Mouse (Mus musculus) forebrain, embryonic 13.5 days (tissue): ENCODE measurements around the gene Gpr27. TPM values are rescaled to one million over a fixed set of nuclear protein-coding genes. Genes with fewer than 3 reads are reported as not detected.

ENCODE experiments used
- ATAC-seq: fragments of 200-750 bp; cut with Nextera tagmentation; 2 replicates; pipeline ENCODE4 v1.8.0; 2017
- H3K27ac ChIP-seq: fragments of 300-500 bp; sonication (generic); 2 replicates; pipeline ENCODE4 v1.5.1; 2015; ENCODE audit warnings: inconsistent platforms, mild to moderate bottlenecking, moderate library complexity
- H3K27me3 ChIP-seq: fragments of 300-500 bp; sonication (generic); 2 replicates; pipeline ENCODE4 v1.6.1; 2015; ENCODE audit warnings: mild to moderate bottlenecking, inconsistent platforms
- H3K36me3 ChIP-seq: fragments of 300-500 bp; sonication (generic); 2 replicates; pipeline ENCODE4 v1.6.1; 2015; ENCODE audit warnings: mild to moderate bottlenecking, inconsistent platforms; ENCODE audit not compliant: poor library complexity, severe bottlenecking
- H3K4me1 ChIP-seq: fragments of 300-500 bp; sonication (generic); 2 replicates; pipeline ENCODE4 v1.6.1; 2015; ENCODE audit warnings: inconsistent platforms
- H3K4me2 ChIP-seq: fragments of 300-500 bp; sonication (generic); 2 replicates; pipeline ENCODE4 v1.6.1; 2015; ENCODE audit warnings: inconsistent platforms, mild to moderate bottlenecking, moderate library complexity
- H3K4me3 ChIP-seq: fragments of 300-500 bp; sonication (generic); 2 replicates; pipeline ENCODE4 v1.5.1; 2015; ENCODE audit warnings: mild to moderate bottlenecking, inconsistent platforms
- H3K9ac ChIP-seq: fragments of 300-500 bp; sonication (generic); 2 replicates; pipeline ENCODE4 v1.6.1; 2015; ENCODE audit warnings: mild to moderate bottlenecking, inconsistent platforms
- H3K9me3 ChIP-seq: fragments of 300-500 bp; sonication (generic); replicated peaks from 2 replicates; pipeline ENCODE4 v1.6.1; 2016; ENCODE audit warnings: inconsistent platforms
- WGBS: fragments of 180-500 bp; shearing (Covaris S2); methylation state at CpG from one replicate; pipeline ENCODE4 v1.1.7; 2015; 5-methylcytosine and 5-hydroxymethylcytosine counted together
- polyA plus RNA-seq: library from polyadenylated mRNA; unstranded; fragments of >200 nt; fragmentation: Nextera tagmentation; extraction: Ambion mirVana; gene quantifications from 2 replicates; pipeline ENCODE4 v1.2.1, GENCODE M21; 2015

Gpr27 gene
- polyA plus RNA-seq, 1 experiment from 2014 or later = 6.6 TPM

DNA sequence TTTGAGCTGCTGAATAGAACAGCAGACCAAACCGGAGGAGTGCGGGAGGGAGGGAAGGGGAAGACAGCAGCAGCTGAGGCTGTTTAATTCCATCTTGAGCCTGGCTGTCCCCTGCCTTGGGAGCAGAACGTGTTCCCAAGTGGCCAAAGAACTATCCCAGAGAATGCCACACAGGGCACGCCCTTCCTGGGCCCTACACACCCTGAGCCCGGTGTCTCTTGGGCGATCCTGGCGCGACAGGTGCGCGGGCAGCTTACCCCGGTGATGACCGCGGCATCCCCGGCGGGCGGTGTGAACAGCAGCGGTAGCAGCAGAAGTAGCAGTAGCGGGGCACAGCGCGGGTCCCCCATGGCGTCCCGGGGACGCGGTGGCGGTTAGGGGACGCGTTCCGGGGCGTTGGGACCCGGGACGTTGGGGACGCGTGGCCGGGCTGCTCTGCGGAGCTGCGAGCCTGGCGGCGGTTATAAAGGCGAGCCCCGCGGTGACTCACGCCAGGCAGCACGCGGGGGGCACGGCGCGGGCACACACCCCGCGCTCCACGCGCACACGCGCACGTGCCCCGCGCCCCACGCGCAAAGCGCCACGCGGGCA, 33.6 kb downstream of the Gpr27 start, which contains the start of gene Prok2:
Gene Prok2 (minus strand): TSS at position 422 of the 591 bp plus-strand sequence.
- peaks cover 46% of the 10 kb centered on the region for H3K27me3 ChIP-seq
- H3K27ac ChIP-seq = no peak within 1 kb of the TSS
- WGBS = 0% methylated on average over 48 of the region's 61 CpGs
- ATAC-seq = peak; percentile 16
- H3K4me1 ChIP-seq = peaks cover 21% of the 10 kb centered on the region
- no peaks in the 10 kb centered on the region for H3K36me3 ChIP-seq
- no peaks in the 10 kb centered on the region for H3K9me3 ChIP-seq
- peak within 1 kb of the TSS; percentile 71 for H3K9ac ChIP-seq
- H3K4me2 ChIP-seq = peak within 1 kb of the TSS; percentile 99
- peak within 1 kb of the TSS; percentile 56 for H3K4me3 ChIP-seq

DNA sequence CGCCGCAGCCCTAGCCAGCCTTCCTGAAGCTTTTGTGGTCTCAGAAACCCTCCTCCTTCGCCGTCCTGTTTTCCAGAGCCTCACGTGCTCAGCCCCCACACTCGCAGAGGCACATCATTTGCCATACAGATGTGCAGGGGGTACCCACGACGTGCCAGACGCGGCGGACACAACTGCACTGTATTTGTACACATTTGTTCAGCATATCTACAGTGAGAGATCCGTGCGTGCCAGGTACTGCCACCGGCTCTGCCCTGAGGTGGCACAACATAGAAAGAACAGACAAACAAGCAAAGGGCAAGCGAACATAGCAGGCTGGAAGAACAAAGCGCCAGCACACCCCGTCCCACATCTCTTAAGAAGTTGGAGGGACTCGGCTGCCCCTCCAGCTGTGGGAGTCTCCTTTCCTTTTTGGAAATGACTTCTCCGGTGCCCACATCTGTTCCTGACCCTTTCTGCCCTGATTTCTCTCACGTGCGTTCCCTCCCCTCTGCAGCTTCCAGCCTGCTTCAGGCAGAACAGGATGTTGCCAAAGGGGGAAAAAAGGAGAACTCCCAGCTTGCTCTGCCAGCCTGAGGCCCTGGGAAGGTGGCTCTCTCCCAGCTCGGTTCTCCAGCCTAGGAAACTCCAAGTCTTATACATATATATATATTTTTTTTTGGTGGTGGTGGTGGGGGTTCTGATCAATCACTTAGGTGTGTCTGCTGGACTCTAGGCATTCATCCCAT, 34.3 kb downstream of the Gpr27 start:
- peaks cover 21% of the 10 kb centered on the region for H3K4me1 ChIP-seq
- peaks cover 46% of the 10 kb centered on the region for H3K27me3 ChIP-seq
- no peaks in the 10 kb centered on the region for H3K9me3 ChIP-seq
- H3K9ac ChIP-seq = peak overlapping the region; percentile 71
- peak overlapping the region; percentile 56 for H3K4me3 ChIP-seq
- peak; percentile 78 for ATAC-seq
- no peak overlapping the region for H3K27ac ChIP-seq
- H3K4me2 ChIP-seq = peak overlapping the region; percentile 99
- H3K36me3 ChIP-seq = no peaks in the 10 kb centered on the region
- 3% methylated on average over 20 of the region's 22 CpGs for WGBS

DNA sequence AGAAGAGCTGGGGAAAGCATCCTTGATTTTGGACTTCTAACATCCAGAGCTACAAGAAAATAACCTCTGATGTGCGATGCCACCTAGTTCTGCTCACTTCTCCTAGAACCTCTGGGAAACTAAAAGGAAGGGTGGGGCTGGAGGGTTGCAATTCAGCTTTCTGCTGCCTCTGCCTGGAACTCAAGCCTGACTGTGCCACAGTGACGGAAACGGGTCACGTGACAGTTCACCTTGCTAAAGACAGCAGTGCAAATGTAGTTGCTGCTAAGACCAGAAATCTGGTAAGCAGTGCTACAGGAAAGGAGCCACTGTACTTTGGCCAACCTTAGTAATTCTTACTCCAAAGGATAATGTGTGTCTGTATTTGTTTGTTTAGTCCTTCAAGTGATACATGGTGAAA, 37.4 kb downstream of the Gpr27 start:
- Histone ChIP-seq H3K9me3 (no peaks in the 10 kb centered on the region), H3K27ac (no peak overlapping the region), H3K4me2 (no peak overlapping the region), H3K4me1 (peaks cover 21% of the 10 kb centered on the region), H3K4me3 (no peak overlapping the region), H3K9ac (no peak overlapping the region), H3K36me3 (no peaks in the 10 kb centered on the region), H3K27me3 (peaks cover 39% of the 10 kb centered on the region)
- WGBS = 88% methylated on average over 4 of the region's 4 CpGs
- ATAC-seq = no peak

DNA sequence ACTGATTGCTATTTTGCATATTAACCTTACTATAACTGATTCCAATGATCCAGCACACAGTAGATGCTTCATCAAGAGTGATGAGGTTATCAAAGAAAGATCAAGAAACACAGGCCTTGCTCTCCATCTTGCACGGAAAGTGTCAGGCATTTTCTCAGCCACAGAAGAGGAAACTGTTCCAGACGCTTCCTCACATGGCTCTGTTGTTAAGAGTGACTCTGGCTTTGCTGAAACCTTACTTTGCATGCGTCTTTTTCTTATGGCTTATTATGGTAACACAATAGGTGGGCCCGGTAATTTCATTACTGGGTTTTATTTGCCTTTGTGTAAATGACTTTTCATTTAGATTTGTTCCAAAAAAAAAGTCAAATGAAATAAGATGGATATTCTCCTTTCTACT, 39.4 kb downstream of the Gpr27 start:
- no peak overlapping the region for H3K4me3 ChIP-seq
- H3K9ac ChIP-seq = no peak overlapping the region
- H3K4me1 ChIP-seq = peaks cover 4% of the 10 kb centered on the region
- peaks cover 22% of the 10 kb centered on the region for H3K27me3 ChIP-seq
- no peaks in the 10 kb centered on the region for H3K9me3 ChIP-seq
- H3K4me2 ChIP-seq = no peak overlapping the region
- H3K27ac ChIP-seq = no peak overlapping the region
- no peaks in the 10 kb centered on the region for H3K36me3 ChIP-seq
- no peak for ATAC-seq
- 83% methylated on average over 4 of the region's 4 CpGs for WGBS

DNA sequence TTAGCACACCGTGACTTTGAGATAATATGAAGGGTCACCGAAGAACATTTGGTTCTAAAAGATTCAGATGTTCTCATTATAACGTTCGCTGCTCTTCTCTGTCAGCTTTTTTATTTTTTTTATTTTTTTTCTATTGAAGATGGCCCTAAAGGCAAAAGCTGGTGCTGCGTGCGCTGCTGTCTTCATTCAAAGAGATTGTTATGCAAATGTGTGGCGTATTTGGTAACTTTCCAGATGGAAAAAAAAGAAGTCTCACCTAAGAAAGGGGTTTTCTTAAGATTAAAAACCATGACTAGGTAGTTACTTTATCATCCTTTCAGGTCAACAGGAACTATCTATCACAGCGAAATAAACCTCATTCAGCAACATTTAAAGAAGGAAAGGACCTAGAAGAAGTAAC, 40.2 kb downstream of the Gpr27 start:
- no peak for ATAC-seq
- H3K4me1 ChIP-seq = no peaks in the 10 kb centered on the region
- H3K36me3 ChIP-seq = no peaks in the 10 kb centered on the region
- 67% methylated on average over 8 of the region's 8 CpGs for WGBS
- H3K9me3 ChIP-seq = no peaks in the 10 kb centered on the region
- no peak overlapping the region for H3K4me3 ChIP-seq
- H3K9ac ChIP-seq = no peak overlapping the region
- peaks cover 15% of the 10 kb centered on the region for H3K27me3 ChIP-seq
- H3K4me2 ChIP-seq = no peak overlapping the region
- no peak overlapping the region for H3K27ac ChIP-seq

DNA sequence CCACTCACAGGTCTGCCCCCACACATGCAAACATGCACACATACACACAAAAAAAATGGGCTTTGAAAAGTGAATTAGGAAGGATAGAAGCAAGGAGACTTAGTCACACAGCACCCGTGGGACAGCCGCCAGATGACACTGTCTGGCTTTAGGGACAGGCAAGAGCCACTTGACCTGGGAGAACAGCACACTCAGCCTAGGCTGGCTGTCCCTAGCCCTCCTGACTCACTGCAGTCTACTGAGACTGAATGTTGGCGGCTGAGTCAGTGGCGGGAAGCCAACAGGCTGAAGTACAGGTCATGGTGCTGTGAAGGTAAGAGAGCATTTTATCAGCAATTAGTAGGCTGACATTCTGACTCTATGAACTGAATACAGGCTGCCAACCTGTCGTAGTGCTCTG, 42.2 kb downstream of the Gpr27 start:
- H3K9ac ChIP-seq = no peak overlapping the region
- H3K4me2 ChIP-seq = no peak overlapping the region
- H3K27ac ChIP-seq = no peak overlapping the region
- no peak for ATAC-seq
- no peaks in the 10 kb centered on the region for H3K36me3 ChIP-seq
- H3K27me3 ChIP-seq = peaks cover 3% of the 10 kb centered on the region; the same call in 1 of the 2 replicates
- H3K4me1 ChIP-seq = no peaks in the 10 kb centered on the region
- 89% methylated on average over 5 of the region's 5 CpGs for WGBS
- H3K4me3 ChIP-seq = no peak overlapping the region
- no peaks in the 10 kb centered on the region for H3K9me3 ChIP-seq

DNA sequence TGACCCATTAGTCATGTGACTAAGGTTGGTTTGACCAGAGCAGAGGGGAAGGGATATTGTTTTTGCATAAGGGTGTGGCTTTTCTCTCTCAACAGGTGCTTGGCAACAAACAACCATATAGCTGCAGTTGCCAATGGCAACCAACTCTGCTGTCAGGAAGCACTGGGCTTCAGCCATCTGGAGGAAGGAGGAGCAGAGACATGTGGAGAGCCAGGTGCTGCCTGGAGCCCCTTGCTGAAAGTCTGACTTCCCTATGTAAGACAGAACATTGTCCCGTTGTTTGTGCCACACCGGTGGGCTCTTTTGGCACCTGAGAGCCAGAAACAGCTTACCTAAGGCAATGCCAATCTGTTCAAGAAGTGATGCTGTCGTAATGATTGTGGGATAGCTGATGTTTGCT, 50.4 kb downstream of the Gpr27 start:
- H3K27me3 ChIP-seq = no peaks in the 10 kb centered on the region
- no peak overlapping the region for H3K27ac ChIP-seq
- no peaks in the 10 kb centered on the region for H3K36me3 ChIP-seq
- no peak overlapping the region for H3K4me2 ChIP-seq
- no peak overlapping the region for H3K9ac ChIP-seq
- 0 out of 2 replicates have a peak, but pooled peaks have one; percentile 43 for ATAC-seq
- no peaks in the 10 kb centered on the region for H3K9me3 ChIP-seq
- H3K4me3 ChIP-seq = no peak overlapping the region
- 0 out of 2 replicates have a peak, but pooled peaks cover 6% of the 10 kb centered on the region for H3K4me1 ChIP-seq
- WGBS = 80% methylated on average over 3 of the region's 3 CpGs

Other genes with a start within 250 kb of the Gpr27 start
- gene Foxp1, start 170.0 kb upstream of the Gpr27 start, polyA plus RNA-seq = 51.3 and 55.5 TPM in 2 replicates
- gene Eif4e3, start 25.9 kb upstream of the Gpr27 start, polyA plus RNA-seq = 10.5 and 11.5 TPM in 2 replicates
- gene Gm20696, start 25.9 kb upstream of the Gpr27 start, polyA plus RNA-seq = 3.8 and 3.9 TPM in 2 replicates
- 1.3 and 1.5 TPM in 2 replicates for gene Prok2, start 33.7 kb downstream of the Gpr27 start, polyA plus RNA-seq